Mouse (Mus musculus): ENCODE results near the gene Tfr2.
A peak's percentile ranks its signal among the peaks of the same experiment; 100 is the strongest.

Tfr2 gene

DNA sequence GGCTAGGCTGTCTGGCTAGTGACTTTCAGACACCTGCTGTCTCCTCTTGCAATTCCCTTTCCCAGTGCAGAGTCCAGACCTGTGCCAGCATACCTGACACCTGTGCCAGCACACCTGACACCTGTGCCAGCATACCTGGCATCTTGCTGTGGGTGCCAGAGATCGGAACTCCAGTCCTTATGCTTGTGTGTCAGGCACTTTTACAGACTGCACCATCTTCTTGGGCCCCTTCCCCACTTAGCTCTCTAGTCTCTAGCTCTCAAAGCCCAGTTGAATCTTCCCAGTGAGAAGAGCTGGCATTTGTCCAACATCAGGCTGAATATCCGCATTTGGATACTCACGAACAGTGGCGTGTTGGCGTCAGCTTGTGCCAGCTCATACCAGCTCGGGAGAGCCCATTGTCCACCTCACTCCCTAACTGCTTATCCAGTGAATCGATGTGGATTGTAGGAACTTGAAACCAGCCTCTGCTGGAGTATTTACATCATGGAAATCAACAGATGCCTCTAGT is 30.3 kb upstream of the Tfr2 start:
- no peak for DNase-seq

DNA sequence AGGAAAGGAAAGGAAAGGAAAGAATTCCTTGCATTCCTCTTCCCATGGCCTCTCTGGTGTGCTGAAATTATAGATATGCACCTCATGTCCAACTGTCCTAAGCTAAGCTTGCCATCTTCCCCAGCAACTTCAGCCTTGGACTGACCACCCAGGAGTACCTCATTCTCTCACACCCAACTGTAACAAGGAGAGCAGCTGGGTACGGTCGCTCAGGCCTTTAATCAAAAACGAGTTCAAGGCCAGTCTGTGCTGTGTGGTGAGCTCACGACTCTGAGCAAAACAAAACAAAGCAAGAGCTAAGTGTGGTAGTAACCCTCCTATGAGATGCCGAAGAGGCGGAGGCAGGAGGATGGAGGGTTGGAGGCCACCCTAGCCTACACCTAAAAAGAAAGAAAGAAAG is 28.6 kb upstream of the Tfr2 start:
- no peak for DNase-seq

DNA sequence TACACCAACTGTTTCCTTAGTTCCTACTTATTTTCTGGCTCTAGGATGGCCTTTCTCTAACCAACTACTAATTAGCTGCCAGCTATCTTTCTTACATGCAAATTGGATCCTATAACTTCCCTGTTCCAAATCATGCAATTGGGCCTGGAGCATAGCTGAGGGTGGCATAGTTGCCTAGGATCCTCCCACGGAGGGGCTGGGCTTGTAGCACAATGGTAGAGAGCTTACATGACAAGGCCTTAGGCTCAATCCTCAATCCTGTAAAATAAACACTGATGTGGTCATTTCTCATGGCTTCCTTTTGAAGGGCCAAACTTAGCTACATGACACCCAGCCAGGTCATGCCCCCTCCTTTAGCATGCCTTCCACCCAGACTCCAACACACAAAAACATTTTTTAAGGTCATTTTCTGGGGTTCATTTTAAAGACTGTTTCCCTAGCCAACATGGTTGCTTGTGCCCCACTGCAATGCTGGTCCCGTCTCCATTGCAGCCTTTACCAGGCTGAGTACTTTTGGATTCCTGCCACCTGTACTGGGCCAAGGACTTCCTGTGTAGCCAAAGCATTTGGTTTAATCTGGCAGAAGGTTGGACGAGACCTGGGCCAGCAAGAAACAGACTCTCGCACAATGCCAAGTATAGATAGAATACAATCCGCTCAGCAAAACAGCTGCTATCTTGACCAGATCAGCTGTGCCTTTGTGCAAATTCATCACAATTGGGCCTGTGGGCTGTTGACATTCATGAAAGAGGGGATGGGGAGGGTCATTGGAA is 27.7 kb upstream of the Tfr2 start:
- DNase-seq, result no peak

DNA sequence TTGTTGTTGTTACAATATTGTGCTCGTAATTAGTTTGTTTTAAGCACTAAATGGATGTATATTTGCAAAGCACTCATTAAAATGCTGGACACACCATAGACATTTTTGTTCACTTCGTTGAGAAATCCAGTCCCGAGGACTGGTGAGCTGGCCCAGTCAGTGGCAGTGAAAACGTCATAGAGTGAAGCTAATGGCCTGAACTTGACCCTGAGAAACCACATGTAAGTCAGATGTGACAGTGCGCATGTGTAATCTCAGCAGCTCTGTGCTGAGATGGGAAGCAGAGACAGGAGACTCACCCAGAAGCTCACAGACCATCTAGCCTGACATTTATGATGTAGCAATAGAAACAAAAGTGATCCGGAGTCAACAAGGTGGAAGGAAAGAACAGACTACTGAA is 24.7 kb upstream of the Tfr2 start:
- DNase-seq, result no peak

DNA sequence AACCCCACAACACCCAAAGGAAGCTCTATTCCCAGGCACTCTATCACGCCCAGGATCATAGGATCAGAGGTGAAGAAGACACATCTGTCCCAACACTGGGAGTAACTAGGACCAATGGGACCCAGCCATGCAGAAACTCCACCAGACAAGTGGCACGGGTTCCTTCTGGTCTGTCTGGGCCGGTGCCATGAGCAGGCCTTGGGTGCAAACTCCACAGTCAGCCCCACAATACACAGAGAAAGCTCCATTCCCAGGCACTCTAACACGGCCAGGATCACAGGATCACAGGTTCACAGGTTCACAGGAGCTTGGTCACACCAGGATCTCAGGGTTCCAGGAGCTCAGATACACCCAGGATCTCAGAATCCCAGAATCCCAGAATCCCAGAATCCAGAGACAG is 24.0 kb upstream of the Tfr2 start:
- DNase-seq, result no peak

DNA sequence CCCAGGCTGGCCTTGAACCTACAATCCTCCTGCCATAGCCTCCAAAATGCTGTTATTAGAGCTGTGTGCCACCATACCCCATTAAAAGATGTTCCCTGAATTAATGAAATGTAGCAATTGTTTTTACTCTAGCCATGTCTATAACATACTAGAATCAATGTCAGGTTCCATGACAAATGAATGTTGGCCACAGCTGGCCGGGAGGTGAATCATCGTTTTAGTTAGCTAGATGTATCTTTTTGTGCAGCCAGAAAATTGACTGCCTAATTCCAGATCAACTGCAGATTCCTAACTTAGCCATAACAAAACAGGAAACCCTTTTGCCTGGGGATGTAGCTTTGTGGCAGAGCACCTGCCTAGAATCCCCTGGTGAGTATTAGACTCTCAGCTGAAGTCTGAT is 19.8 kb upstream of the Tfr2 start:
- DNase-seq, result no peak

DNA sequence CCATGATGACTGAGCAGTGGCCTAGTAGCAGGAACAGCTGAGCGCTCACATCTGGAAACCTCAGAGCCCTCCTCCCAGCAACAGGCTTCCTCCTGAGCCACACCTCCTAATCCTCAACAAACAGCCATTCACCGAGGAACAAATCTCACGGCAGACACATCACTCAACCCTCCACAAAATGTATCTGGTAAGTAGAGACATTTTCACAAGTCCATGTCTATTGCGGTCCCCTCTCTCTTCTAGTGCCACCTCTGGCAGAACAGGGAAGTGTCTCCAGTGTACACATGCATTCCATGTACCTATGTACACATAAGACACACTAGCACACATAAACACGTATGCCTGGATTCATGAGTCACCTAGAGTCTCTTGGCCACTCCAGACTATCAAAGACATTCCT is 18.5 kb upstream of the Tfr2 start:
- DNase-seq, result no peak

DNA sequence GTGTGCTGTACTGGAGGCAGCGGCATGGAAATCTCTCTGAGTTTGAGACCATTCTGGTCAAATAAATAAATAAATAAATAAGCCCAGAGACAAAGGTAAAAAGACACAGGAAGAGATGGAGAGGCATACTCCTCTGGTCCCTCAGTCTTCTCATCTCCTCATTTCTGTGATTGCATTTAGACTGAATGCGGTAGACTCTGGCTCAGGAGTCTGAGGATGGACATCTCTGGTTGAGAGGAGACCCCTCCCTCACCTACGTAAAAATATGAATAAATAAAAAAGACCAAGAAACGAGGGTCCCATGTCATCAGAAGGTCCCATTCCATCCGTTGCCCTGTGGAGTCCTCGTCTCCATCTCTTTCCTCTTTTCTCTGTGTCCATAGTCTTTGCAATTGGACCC is 16.6 kb upstream of the Tfr2 start:
- DNase-seq, result no peak

DNA sequence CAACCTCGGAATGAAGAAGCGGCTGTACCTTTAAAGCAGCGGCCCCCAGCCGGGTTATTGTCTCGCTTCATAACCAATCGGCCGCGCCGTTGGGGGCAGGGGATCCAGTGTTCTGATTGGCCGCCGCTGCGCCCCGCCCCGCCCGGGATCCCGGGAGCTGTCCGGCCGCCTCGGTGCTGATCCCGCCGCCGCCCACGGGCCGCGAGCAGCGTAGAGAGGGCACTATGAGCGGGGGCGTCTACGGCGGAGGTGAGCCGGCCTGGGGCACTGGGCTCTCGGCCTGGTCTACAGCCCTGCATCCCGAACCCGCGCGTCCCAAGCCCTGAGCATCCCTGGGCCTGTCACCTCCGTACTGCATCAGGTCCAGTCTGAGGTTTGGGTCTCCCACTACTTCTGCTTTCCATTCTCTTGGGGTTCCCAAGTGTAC is 16.2 kb upstream of the Tfr2 start, which contains the start of gene Actl6b:
TSS of gene Actl6b (plus strand) at position 107 of the 427 bp plus-strand sequence.
- DNase-seq, result peak; percentile 90

DNA sequence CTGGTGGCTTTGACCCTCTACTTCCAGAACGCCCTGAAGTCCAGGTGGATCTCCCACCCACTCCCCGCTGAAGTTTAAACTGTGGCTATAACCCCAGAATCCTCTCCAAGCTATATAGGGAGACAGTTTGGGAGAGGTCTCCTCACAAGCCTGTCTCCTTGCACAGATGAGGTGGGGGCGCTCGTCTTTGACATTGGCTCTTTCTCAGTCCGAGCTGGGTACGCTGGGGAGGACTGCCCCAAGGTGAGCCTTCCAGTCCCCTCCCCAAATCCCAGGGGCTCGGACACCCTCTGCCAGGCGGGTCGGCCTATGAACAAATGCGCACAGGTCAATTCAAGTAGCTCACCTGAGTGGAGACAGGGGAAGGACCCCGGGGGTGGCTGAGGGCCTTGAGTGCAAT is 15.7 kb upstream of the Tfr2 start:
- DNase-seq, result no peak

DNA sequence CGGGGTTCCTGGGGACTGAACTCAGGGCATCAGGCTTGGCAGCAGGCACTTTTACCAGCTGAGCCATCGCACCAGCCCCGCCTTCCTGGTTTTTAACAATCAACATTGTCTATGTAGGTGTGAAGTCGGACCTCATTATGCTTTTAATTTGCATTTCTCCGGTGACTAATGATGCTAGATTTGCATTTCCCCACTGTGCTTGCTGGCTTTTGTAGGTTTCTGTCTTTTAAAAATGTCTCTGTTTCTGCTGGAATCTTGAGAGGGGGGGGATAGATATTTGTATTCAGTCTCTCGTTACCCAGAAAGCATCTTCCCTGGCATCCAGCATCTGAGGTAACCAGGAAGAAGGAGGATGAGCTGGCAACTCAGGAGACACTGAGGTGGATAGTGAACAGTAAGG is 8.1 kb upstream of the Tfr2 start:
- DNase-seq, result no peak

DNA sequence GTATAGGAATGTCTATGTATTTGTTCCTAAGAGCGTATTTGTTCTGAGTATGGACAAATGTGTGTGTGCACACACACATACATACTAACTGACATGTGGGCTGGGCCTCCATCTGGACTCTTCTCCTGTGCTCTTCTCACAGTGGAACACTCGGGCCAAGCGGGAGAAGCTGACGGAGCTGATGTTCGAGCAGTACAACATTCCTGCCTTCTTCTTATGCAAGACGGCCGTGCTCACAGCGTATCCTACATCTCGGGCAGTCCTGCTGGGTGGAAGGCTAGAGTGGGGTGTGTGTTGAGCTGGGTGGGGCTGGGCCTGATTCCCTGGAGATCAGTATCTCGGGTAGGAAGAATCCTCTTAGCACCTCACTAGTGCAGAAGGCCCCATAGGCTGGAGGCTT is 6.7 kb upstream of the Tfr2 start:
- no peak for DNase-seq

DNA sequence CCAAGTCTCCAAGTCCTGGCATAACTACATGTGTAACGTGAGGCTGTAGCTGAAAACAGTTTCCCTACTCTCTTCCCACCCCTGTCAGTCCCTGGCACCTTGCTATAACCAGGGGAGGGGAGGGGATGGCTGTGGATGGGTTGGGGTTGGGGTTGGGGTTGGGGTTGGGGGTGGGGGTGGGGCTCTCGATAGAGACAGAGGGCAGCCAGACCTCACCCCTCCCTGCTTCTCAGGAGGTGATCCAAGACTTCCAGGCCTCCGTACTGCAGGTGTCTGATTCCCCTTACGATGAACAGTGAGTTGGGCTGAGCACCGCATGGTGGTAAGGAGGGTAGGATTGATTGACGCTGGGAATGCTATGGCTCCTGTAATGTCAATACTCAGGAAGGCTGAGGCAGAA is 3.9 kb upstream of the Tfr2 start:
- no peak for DNase-seq

DNA sequence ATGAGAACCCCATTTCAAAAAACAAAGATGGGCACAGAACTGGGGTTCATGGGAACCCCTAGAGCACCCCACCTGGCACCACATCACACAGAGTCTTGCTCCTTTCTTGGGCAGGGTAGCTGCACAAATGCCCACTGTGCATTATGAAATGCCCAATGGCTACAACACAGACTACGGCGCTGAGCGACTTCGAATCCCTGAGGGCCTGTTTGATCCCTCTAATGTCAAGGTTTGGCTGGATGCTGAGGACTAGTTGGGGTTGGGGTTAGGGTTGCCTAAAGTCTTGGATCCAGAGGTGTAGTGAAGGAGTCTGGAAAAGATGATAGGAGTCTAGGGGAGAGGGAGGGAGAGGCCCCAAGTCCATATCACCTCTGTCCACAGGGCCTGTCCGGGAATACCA is 3.2 kb upstream of the Tfr2 start:
- DNase-seq, result no peak

DNA sequence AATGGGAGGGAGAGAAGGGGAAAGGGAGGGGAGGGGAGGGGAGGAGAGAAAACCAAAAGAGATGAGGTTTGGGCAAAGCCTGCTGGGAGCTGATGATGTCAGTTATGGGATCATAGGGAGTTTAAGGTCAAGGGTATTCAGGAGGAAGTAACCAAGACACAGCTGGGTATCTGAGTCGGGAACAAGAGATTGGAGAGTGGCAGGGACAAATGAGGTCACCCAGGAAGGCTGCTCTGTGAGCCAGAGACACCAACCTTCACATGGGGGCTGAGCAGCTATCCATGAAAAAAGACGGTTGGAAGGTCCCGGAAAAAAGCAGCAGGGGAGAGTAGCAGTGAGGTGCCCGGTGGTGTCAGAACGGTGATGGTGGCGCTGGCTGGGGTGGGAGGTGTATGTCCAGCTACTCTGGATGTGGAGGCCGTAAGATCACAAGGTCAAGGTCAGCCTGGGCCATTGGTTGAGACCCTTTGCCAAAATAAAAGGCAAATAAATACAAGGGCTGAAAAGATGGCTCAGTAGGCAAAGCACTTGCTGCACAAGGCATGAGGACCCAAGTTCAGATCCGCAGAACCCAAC is 1.3 kb upstream of the Tfr2 start:
- DNase-seq, result no peak

DNA sequence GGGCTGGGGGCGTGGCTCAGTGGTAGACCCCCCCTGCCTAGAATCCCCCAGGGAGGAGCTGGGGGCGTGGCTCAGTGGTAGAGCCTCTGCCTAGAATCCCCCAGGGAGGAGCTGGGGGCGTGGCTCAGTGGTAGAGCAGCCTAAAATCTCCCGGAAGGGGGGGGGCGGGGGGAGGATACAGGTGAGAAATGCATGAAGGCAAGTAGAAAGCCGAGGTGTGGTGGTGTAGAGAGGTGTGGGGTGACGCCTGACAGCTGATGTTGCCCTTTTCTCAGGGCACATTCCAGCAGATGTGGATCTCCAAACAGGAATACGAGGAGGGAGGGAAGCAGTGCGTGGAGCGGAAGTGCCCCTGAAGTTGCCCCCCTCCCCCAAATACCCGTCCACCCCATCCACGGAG is 609 bp upstream of the Tfr2 start:
- no peak for DNase-seq

DNA sequence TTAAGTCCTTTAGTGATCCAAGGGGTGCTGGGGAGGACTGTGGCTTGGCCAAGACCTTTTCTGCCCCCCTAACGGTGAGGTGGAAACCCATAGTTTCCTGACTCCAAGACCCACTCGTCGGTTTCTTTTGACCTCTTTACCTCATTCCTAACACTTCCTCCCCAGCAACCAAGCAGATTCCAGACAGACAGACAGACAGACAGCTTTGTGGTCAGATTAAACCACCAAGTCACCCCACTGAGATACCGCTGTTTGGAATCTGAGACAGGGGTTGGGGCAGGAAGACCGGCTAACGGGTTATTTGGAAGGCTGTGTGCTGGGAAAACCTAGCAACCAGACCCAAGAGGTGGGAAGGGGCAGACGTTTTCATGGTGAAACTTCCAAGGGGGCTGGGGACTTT is 541 bp downstream of the Tfr2 start:
- no peak for DNase-seq

DNA sequence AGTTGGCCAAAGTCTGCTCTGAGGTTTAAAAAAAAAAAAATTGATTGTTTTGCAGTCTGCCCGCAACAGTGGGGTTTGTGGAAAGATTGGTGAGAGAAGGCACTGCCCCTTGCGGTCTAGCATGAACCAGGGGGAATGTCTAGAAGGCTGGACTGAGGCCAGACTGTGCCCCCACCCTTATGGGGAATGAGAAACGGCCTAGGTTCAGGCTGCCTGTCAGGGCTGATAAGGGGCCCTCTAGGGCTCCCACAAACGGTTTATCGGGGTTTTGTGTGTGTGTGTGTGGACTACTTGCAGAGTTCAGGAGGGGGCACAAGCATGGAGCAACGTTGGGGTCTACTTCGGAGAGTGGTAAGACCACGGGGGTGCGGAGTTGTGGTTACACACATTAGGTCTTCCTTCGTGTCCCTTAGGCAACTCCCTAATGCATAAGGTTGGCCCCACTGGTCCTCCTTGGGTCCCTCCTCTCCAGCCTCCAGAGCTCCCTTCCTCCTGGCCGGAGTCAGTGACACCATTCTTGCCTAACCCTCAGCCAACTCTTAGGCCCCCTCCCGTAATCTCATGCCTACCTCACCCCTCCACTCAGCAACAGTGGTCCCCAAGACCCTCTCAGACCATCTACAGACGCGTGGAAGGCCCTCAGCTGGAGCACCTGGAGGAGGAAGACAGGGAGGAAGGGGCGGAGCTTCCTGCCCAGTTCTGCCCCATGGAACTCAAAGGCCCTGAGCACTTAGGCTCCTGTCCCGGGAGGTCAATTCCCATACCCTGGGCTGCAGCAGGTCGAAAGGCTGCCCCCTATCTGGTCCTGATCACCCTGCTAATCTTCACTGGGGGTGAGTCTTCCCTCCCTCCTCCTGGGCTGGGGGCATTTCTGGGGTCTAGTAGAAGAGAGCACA is 1.3 kb downstream of the Tfr2 start:
- no peak for DNase-seq

DNA sequence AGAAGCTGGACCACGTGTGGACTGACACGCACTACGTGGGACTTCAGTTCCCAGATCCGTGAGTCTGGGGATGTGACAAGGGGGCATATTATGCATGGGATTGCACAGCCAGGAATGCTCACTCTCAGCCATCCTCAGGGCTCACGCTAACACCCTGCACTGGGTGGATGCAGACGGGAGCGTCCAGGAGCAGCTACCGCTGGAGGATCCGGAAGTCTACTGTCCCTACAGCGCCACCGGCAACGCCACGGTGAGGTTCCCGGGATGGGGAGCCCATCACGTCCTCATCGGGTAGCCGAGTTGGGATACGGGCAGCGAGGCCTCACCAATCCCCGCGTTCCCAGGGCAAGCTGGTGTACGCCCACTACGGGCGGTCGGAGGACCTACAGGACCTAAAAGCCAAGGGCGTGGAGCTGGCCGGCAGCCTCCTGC is 4.8 kb downstream of the Tfr2 start:
- DNase-seq, result peak; percentile 73

DNA sequence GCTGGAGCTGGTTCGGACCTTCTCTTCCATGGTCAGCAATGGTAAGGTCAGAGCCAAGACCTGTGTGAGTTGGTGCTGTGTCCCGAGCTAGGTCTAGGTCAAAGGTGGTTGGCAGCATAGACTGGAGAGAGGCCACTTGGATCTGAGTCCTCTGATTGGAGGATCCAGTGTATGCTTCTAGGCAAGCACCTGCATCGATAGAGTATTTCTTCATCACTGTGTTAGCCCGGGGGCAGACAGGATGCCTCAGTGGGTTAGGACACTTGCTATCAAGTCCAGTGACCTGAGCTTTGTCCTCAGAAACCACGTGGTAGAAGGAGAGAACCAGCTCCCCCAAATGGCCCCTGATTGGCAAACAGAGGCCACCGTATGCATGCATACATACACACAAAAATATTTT is 10.6 kb downstream of the Tfr2 start:
- DNase-seq, result no peak

DNA sequence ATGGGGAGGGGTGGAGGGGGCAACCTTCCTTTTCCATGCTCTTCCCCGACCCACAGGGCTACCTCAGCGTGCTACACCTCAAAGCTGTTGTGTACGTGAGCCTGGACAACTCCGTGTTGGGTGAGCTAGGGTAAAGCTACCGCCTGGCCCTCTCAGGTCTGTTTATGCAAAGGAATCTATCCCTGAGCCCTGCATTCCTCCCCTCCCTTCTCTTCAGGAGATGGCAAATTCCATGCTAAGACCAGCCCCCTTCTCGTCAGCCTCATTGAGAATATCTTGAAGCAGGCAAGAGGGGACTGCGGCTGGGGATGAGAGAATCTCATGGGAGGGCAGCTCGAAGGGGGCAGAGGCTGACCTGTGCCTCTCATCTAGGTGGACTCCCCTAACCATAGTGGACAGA is 13.1 kb downstream of the Tfr2 start:
- no peak for DNase-seq

DNA sequence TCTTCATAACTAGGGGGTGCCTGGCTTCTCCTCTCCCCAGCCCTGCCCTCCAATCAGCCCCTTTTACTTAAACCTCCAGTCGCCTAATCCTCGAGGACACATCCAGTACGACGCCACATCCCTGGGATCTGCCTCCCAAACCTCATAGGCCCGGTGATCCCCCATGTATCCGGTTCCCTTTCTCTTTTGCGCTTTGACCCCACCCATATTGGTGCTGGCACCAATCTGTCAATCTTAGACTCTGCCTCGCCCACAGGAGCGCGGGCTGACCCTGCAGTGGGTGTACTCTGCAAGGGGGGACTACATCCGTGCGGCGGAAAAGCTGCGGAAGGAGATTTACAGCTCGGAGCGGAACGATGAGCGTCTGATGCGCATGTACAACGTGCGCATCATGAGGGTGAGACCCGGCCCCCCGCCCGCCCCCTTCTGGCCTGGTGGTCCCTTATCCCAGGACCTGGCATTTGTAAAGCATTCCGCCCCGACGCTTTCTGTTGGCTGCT is 14.1 kb downstream of the Tfr2 start:
- peak; percentile 76 for DNase-seq

DNA sequence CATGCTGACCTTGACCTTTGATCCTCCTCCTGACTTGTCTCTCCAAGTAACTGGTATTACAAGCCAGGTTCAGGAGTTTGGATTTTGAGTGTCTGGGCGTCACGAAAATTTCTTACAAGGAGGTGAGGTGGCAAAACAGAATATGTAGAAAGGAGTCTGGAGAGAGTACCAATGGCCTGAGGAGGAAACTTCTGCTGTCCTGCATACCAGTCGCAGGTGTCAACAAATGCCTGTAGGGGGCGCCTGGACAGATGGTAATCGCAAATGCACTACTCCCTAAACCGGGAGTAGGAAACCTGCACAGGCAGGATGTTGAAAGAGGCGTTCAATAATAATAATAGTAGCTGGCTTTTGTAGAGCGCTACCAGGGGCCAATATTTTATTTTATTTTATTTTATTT is 15.3 kb downstream of the Tfr2 start:
- DNase-seq, result peak; percentile 76

DNA sequence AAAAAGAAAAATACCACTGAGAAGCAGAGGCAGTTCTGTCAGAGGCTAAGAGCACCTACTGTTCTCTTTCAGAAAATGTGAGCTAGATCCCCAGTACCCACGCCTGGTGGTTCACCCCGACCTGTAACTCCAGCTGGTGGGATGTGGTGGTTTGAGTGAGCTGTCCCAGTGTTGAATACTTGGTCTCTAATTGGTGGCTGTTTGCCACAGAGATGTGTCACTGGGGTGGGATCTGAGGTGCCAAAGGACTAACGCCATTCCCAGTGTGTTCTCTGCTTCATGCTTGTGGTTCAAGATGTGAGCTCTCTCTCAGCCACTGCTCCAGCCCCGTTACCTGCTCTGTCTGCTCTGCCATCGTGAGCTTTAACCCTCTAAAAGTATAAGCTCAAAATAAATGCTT is 20.9 kb downstream of the Tfr2 start:
- DNase-seq, result no peak
